Mouse (Mus musculus) cerebellum, postnatal 10 days (tissue): Measurements from ENCODE around the gene Trim21.

Source experiments
- DNase-seq, 2 experiments: peaks; one replicate each; pipeline ENCODE4 v3.0.0; 2021; ENCODE audit warnings: mixed read lengths in 2 of 2

Gene Trim21

GRCm38 (mm10) chr7:102564999-102565997, at the start of gene Trim21:
Gene Trim21 (minus strand): TSS chr7:102565486.
- DNase-seq: peak; percentile 67 to 75

- DNase-seq: no peak
These were observed 32.2 kb upstream of the Trim21 start, which contains the start of gene Olfr552 for GRCm38 (mm10) chr7:102597378-102598031. Gene Olfr552 (plus strand): TSS chr7:102597770.

- DNase-seq: no peak
These were observed 26.5 kb upstream of the Trim21 start, which contains the start of gene Olfr551 for GRCm38 (mm10) chr7:102591786-102592185. Gene Olfr551 (minus strand): TSS chr7:102591886.

- no peak for DNase-seq
These were observed 10.7 kb upstream of the Trim21 start for GRCm38 (mm10) chr7:102575998-102576397.

GRCm38 (mm10) chr7:102573174-102573830, 8.0 kb upstream of the Trim21 start:
- DNase-seq: peak in 1 of 2 experiments; percentile 3

GRCm38 (mm10) chr7:102571142-102571541, 5.9 kb upstream of the Trim21 start, which contains the start of gene Olfr550:
Gene Olfr550 (plus strand): TSS chr7:102571442.
- no peak for DNase-seq

- no peak for DNase-seq
These were observed 933 bp upstream of the Trim21 start for GRCm38 (mm10) chr7:102566219-102566618.

- no peak for DNase-seq
These were observed 12.0 kb downstream of the Trim21 start for GRCm38 (mm10) chr7:102553279-102553678.

- DNase-seq: no peak
These were observed 15.7 kb downstream of the Trim21 start, which contains the start of gene Olfr549 for GRCm38 (mm10) chr7:102549570-102549969. Gene Olfr549 (plus strand): TSS chr7:102549870.

- DNase-seq: no peak
These were observed 24.0 kb downstream of the Trim21 start for GRCm38 (mm10) chr7:102541251-102541650.

- DNase-seq: no peak
These were observed 24.7 kb downstream of the Trim21 start, which contains the start of gene Olfr548-ps1 for GRCm38 (mm10) chr7:102540596-102540995. Gene Olfr548-ps1 (plus strand): TSS chr7:102540896.

GRCm38 (mm10) chr7:102534449-102534848, 30.8 kb downstream of the Trim21 start, which contains the start of gene Olfr547:
Gene Olfr547 (plus strand): TSS chr7:102534749.
- DNase-seq: no peak

- DNase-seq: no peak
These were observed 36.2 kb downstream of the Trim21 start for GRCm38 (mm10) chr7:102529052-102529451.

GRCm38 (mm10) chr7:102517051-102517335, 48.3 kb downstream of the Trim21 start:
- DNase-seq: peak in 1 of 2 experiments; percentile 69

GRCm38 (mm10) chr7:102516261-102517050, 48.8 kb downstream of the Trim21 start:
- DNase-seq: peak; percentile 80 to 85

- DNase-seq: no peak
These were observed 51.1 kb downstream of the Trim21 start for GRCm38 (mm10) chr7:102514144-102514543.

- peak; percentile 96 to 97 for DNase-seq
These were observed 52.4 kb downstream of the Trim21 start for GRCm38 (mm10) chr7:102512814-102513435.

GRCm38 (mm10) chr7:102511927-102512326, 53.4 kb downstream of the Trim21 start:
- no peak for DNase-seq

GRCm38 (mm10) chr7:102509726-102510125, 55.6 kb downstream of the Trim21 start:
- DNase-seq: no peak

GRCm38 (mm10) chr7:102508666-102509065, 56.6 kb downstream of the Trim21 start:
- DNase-seq: no peak

- no peak for DNase-seq
These were observed 57.2 kb downstream of the Trim21 start for GRCm38 (mm10) chr7:102508066-102508465.
